ENCODE assay signal across 19 mouse cellular contexts in genomic region chr7:49382884-49383283, GRCm38 (mm10).
DNase-seq lines count a peak whose midpoint lies in the region; ATAC-seq and TF ChIP-seq lines count a peak whose summit lies in the region.
"Had no signal": no experiment of that assay in that cellular context is flagged by ENCODE, and none has a peak within 500 bp of the region (broad histone marks: within the 10 kb centered on the region; RNA-seq: fewer than 3 reads in every experiment).

No protein-coding gene starts in this region.

- DNase-seq in forebrain, embryonic 14.5 days (ENCODE audit: low spot score): no peak
- DNase-seq in layer of hippocampus, adult 2 months (ENCODE audit: low spot score in 2 of 2): peak; percentile 47 to 72
- no peak for DNase-seq in layer of hippocampus, postnatal 25 days (ENCODE audit: extremely low spot score in 1 of 2, low spot score in 1 of 2)
- peak; percentile 50 to 60 for DNase-seq in layer of hippocampus, postnatal 36 days
- no peak for DNase-seq in liver, embryonic 11.5 days (ENCODE audit: low spot score)
- no peak for DNase-seq in thymus, postnatal 25 days
- DNase-seq: cerebellum, adult 2 months; gastrocnemius, postnatal 14 days; heart, postnatal 4 days; kidney, adult 18-20 months; right cerebral cortex, adult 18-20 months; thymus, adult 2 months had no signal

- ATAC-seq in forebrain, embryonic 15.5 days (replicated peaks): 0 out of 2 replicates have a peak, but pooled peaks have one; percentile 41
- ATAC-seq in forebrain, embryonic 14.5 days: no peak
- 0 out of 2 replicates have a peak, but pooled peaks have one; percentile 19 for ATAC-seq in neural tube, embryonic 15.5 days (ENCODE audit: low FRiP score)
- no peak for ATAC-seq in liver, embryonic 11.5 days (replicated peaks; ENCODE audit: low FRiP score)
- ATAC-seq: liver, embryonic 12.5 days; lung, postnatal 0 days had no signal

- no peak overlapping the region for H3K27ac ChIP-seq in forebrain, embryonic 15.5 days (replicated peaks)
- H3K27ac ChIP-seq in forebrain, embryonic 14.5 days (ENCODE audit: low read depth, low read length): no peak overlapping the region
- H3K27ac ChIP-seq in layer of hippocampus, adult 2 months: peak overlapping the region; percentile 16
- H3K27ac ChIP-seq in neural tube, embryonic 15.5 days (replicated peaks): no peak overlapping the region
- no peak overlapping the region for H3K27ac ChIP-seq in liver, embryonic 11.5 days (ENCODE audit: low read depth, low read length)
- H3K27ac ChIP-seq: forebrain, embryonic 12.5 days; liver, embryonic 12.5 days had no signal

- H3K9ac ChIP-seq in forebrain, embryonic 15.5 days (replicated peaks): no peak overlapping the region
- H3K9ac ChIP-seq in forebrain, embryonic 14.5 days (ENCODE audit: low read length): no peak overlapping the region
- H3K9ac ChIP-seq in neural tube, embryonic 15.5 days (replicated peaks): no peak overlapping the region
- H3K9ac ChIP-seq in liver, embryonic 11.5 days (ENCODE audit: low read depth, low read length): no peak overlapping the region
- H3K9ac ChIP-seq: forebrain, embryonic 12.5 days; liver, embryonic 12.5 days had no signal

- H3K9me3 ChIP-seq in forebrain, embryonic 15.5 days: no peaks in the 10 kb centered on the region
- no peaks in the 10 kb centered on the region for H3K9me3 ChIP-seq in forebrain, embryonic 14.5 days (replicated peaks; ENCODE audit: control insufficient read depth, low read length)
- H3K9me3 ChIP-seq in neural tube, embryonic 15.5 days (replicated peaks): no peaks in the 10 kb centered on the region
- no peaks in the 10 kb centered on the region for H3K9me3 ChIP-seq in liver, embryonic 11.5 days (ENCODE audit: control insufficient read depth, low read length)
- H3K9me3 ChIP-seq: forebrain, embryonic 12.5 days; liver, embryonic 12.5 days had no signal

- no peak overlapping the region for H3K4me2 ChIP-seq in forebrain, embryonic 15.5 days (replicated peaks)
- no peak overlapping the region for H3K4me2 ChIP-seq in forebrain, embryonic 14.5 days (ENCODE audit: low read length)
- no peak overlapping the region for H3K4me2 ChIP-seq in neural tube, embryonic 15.5 days
- H3K4me2 ChIP-seq in liver, embryonic 11.5 days: no peak overlapping the region
- H3K4me2 ChIP-seq: forebrain, embryonic 12.5 days; heart, embryonic 11.5 days; liver, embryonic 12.5 days; midbrain, embryonic 11.5 days had no signal

- no peaks in the 10 kb centered on the region for H3K36me3 ChIP-seq in forebrain, embryonic 15.5 days
- H3K36me3 ChIP-seq in forebrain, embryonic 14.5 days (ENCODE audit: control insufficient read depth, insufficient read depth, low read length): no peaks in the 10 kb centered on the region
- H3K36me3 ChIP-seq in neural tube, embryonic 15.5 days: no peaks in the 10 kb centered on the region
- no peaks in the 10 kb centered on the region for H3K36me3 ChIP-seq in liver, embryonic 11.5 days (ENCODE audit: control insufficient read depth, insufficient read depth, low read length)
- H3K36me3 ChIP-seq: forebrain, embryonic 12.5 days; liver, embryonic 12.5 days had no signal

- WGBS in forebrain, embryonic 15.5 days: 65% methylated on average over 10 of the region's 10 CpGs
- 71% methylated on average over 10 of the region's 10 CpGs for WGBS in forebrain, embryonic 14.5 days
- 29% methylated on average over 10 of the region's 10 CpGs for WGBS in neural tube, embryonic 15.5 days
- 75% methylated on average over 10 of the region's 10 CpGs for WGBS in liver, embryonic 11.5 days

- H3K27me3 ChIP-seq in forebrain, embryonic 15.5 days: no peaks in the 10 kb centered on the region
- H3K27me3 ChIP-seq in forebrain, embryonic 14.5 days (replicated peaks; ENCODE audit: control insufficient read depth, insufficient read depth, low read length): no peaks in the 10 kb centered on the region
- no peaks in the 10 kb centered on the region for H3K27me3 ChIP-seq in neural tube, embryonic 15.5 days (replicated peaks)
- H3K27me3 ChIP-seq in liver, embryonic 11.5 days (replicated peaks; ENCODE audit: control insufficient read depth, insufficient read depth, low read length): no peaks in the 10 kb centered on the region
- H3K27me3 ChIP-seq: liver, embryonic 12.5 days had no signal

- no peak for TF ChIP-seq CTCF in layer of hippocampus, adult 2 months (conservative IDR thresholded peaks at IDR 0.05)

- 0 out of 2 replicates have a peak, but pooled peaks cover under 1% of the 10 kb centered on the region for H3K4me1 ChIP-seq in forebrain, embryonic 15.5 days
- H3K4me1 ChIP-seq in forebrain, embryonic 14.5 days (ENCODE audit: control insufficient read depth, insufficient read depth, low read length): no peaks in the 10 kb centered on the region
- peaks cover 13% of the 10 kb centered on the region; the same call in 1 of the 2 replicates for H3K4me1 ChIP-seq in neural tube, embryonic 15.5 days
- H3K4me1 ChIP-seq in liver, embryonic 11.5 days (replicated peaks; ENCODE audit: control insufficient read depth, insufficient read depth, low read length): no peaks in the 10 kb centered on the region
- H3K4me1 ChIP-seq: liver, embryonic 12.5 days had no signal

- H3K4me3 ChIP-seq in forebrain, embryonic 15.5 days: no peak overlapping the region
- no peak overlapping the region for H3K4me3 ChIP-seq in forebrain, embryonic 14.5 days (ENCODE audit: low read depth, low read length)
- H3K4me3 ChIP-seq in layer of hippocampus, adult 2 months: no peak overlapping the region
- H3K4me3 ChIP-seq in neural tube, embryonic 15.5 days (replicated peaks): no peak overlapping the region
- no peak overlapping the region for H3K4me3 ChIP-seq in liver, embryonic 11.5 days (ENCODE audit: low read depth, low read length)
- H3K4me3 ChIP-seq: forebrain, embryonic 12.5 days; liver, embryonic 12.5 days had no signal

Comparison
In these comparisons a context has a peak if more than half of its experiments do, and no peak if none do; other contexts are left out.
1. ATAC-seq: peak in forebrain, embryonic 15.5 days (single experiment) and neural tube, embryonic 15.5 days (single experiment); none in forebrain, embryonic 14.5 days (single experiment) and liver, embryonic 11.5 days (single experiment).
2. DNase-seq: peak in layer of hippocampus, adult 2 months (2 of 2) and layer of hippocampus, postnatal 36 days (2 of 2); none in forebrain, embryonic 14.5 days (single experiment), layer of hippocampus, postnatal 25 days (0 of 2), liver, embryonic 11.5 days (single experiment) and thymus, postnatal 25 days (single experiment).